Mouse (Mus musculus) neural tube, embryonic 11.5 days (tissue): ENCODE results near the gene Acadsb. TPM values are rescaled to one million over a fixed set of nuclear protein-coding genes. Genes with fewer than 3 reads are reported as not detected.

Experiments
- ATAC-seq: fragments of 200-750 bp; cut with Nextera tagmentation; 2 replicates; pipeline ENCODE4 v1.8.0; 2017; ENCODE audit warnings: moderate number of reproducible peaks, mild to moderate bottlenecking, moderate TSS enrichment, moderate library complexity; ENCODE audit not compliant: insufficient read depth, low FRiP score, low TSS enrichment
- DNase-seq: peaks from one replicate; pipeline ENCODE4 v3.0.0-alpha.2; 2015; ENCODE audit warnings: low spot score
- H3K27ac ChIP-seq: fragments of 300-500 bp; sonication (generic); 2 replicates; pipeline ENCODE4 v1.5.1; 2014; ENCODE audit warnings: low read depth, mild to moderate bottlenecking, low read length
- H3K27me3 ChIP-seq: fragments of 300-500 bp; sonication (generic); 2 replicates; pipeline ENCODE4 v1.6.1; 2014; ENCODE audit warnings: mild to moderate bottlenecking, low read length, mixed read lengths; ENCODE audit not compliant: control insufficient read depth, insufficient read depth
- H3K36me3 ChIP-seq: fragments of 300-500 bp; sonication (generic); 2 replicates; pipeline ENCODE4 v1.6.1; 2014; ENCODE audit warnings: mild to moderate bottlenecking, low read length, moderate library complexity, mixed read lengths; ENCODE audit not compliant: control insufficient read depth, insufficient read depth
- H3K4me1 ChIP-seq: fragments of 300-500 bp; sonication (generic); 2 replicates; pipeline ENCODE4 v1.6.1; 2014; ENCODE audit warnings: low read length, mixed read lengths; ENCODE audit not compliant: control insufficient read depth, insufficient read depth
- H3K4me2 ChIP-seq: fragments of 300-500 bp; sonication (generic); 2 replicates; pipeline ENCODE4 v1.6.1; 2014; ENCODE audit warnings: low read depth, mild to moderate bottlenecking, moderate library complexity
- H3K4me3 ChIP-seq: fragments of 300-500 bp; sonication (generic); 2 replicates; pipeline ENCODE4 v1.5.1; 2014; ENCODE audit warnings: low read depth, low read length
- H3K9ac ChIP-seq: fragments of 300-500 bp; sonication (generic); 2 replicates; pipeline ENCODE4 v1.6.1; 2014; ENCODE audit warnings: mild to moderate bottlenecking, low read length
- H3K9me3 ChIP-seq: fragments of 300-500 bp; sonication (generic); 2 replicates; pipeline ENCODE4 v1.6.1; 2016; ENCODE audit warnings: low read length; ENCODE audit not compliant: control insufficient read depth
- WGBS: fragments of 180-500 bp; shearing (Covaris S2); extraction: QIAGEN DNeasy Blood & Tissue Kit; methylation state at CpG from one replicate; pipeline ENCODE4 v1.1.7; 2014; 5-methylcytosine and 5-hydroxymethylcytosine counted together
- polyA plus RNA-seq: library from polyadenylated mRNA; unstranded; fragments of >200 nt; fragmentation: Nextera tagmentation; extraction: Ambion mirVana; gene quantifications from 2 replicates; pipeline ENCODE4 v1.2.1, GENCODE M21; 2014

The Acadsb gene
- polyA plus RNA-seq, 1 experiment from 2014 or later = 83.0 TPM

GRCm38 (mm10) chr7:131477140-131477539, 66.7 kb downstream of the Acadsb start:
- Histone ChIP-seq H3K27me3 (no peaks in the 10 kb centered on the region), H3K4me2 (no peak overlapping the region), H3K9me3 (no peaks in the 10 kb centered on the region), H3K9ac (no peak overlapping the region), H3K27ac (no peak overlapping the region), H3K4me1 (no peaks in the 10 kb centered on the region), H3K36me3 (no peaks in the 10 kb centered on the region), H3K4me3 (no peak overlapping the region)
- 5% methylated on average over 8 of the region's 8 CpGs for WGBS
- DNase-seq = peak; percentile 61
- ATAC-seq = no peak

GRCm38 (mm10) chr7:131478403-131478802, 68.0 kb downstream of the Acadsb start:
- no peaks in the 10 kb centered on the region for H3K9me3 ChIP-seq
- no peaks in the 10 kb centered on the region for H3K36me3 ChIP-seq
- no peak overlapping the region for H3K4me3 ChIP-seq
- no peaks in the 10 kb centered on the region for H3K4me1 ChIP-seq
- no peak for DNase-seq
- 91% methylated on average over 5 of the region's 5 CpGs for WGBS
- no peak for ATAC-seq
- no peaks in the 10 kb centered on the region for H3K27me3 ChIP-seq
- H3K27ac ChIP-seq = no peak overlapping the region
- H3K9ac ChIP-seq = no peak overlapping the region
- no peak overlapping the region for H3K4me2 ChIP-seq

Other genes with a start within 250 kb of the Acadsb start
- not detected in 2 replicates for gene 5430419D17Rik, start 236.2 kb upstream of the Acadsb start, polyA plus RNA-seq
- not detected in 2 replicates for gene Cuzd1, start 88.3 kb upstream of the Acadsb start, polyA plus RNA-seq
- not detected in 2 replicates for gene Fam24b, start 81.1 kb upstream of the Acadsb start, polyA plus RNA-seq
- gene Fam24a, start 76.7 kb upstream of the Acadsb start, polyA plus RNA-seq = not detected in 2 replicates
- gene 2310057M21Rik, start 47.8 kb upstream of the Acadsb start, polyA plus RNA-seq = 25.6 and 28.7 TPM in 2 replicates
- 48.6 and 53.9 TPM in 2 replicates for gene Pstk, start 39.5 kb upstream of the Acadsb start, polyA plus RNA-seq
- 30.0 and 33.9 TPM in 2 replicates for gene Ikzf5, start 80 bp upstream of the Acadsb start, polyA plus RNA-seq
- gene Hmx3, start 132.3 kb downstream of the Acadsb start, polyA plus RNA-seq = 0.92 and 1.4 TPM in 2 replicates
- gene Hmx2, start 138.2 kb downstream of the Acadsb start, polyA plus RNA-seq = 1.7 and 2.9 TPM in 2 replicates
- 257 TPM in 2 replicates for gene Bub3, start 149.6 kb downstream of the Acadsb start, polyA plus RNA-seq